ENCODE assay signal across 8 mouse cellular contexts in genomic region chr5:52782523-52783250, GRCm38 (mm10). TPM values are rescaled to one million over a fixed set of nuclear protein-coding genes. Genes with fewer than 3 reads are reported as not detected.
DNase-seq lines count a peak whose midpoint lies in the region; ATAC-seq lines count a peak whose summit lies in the region.

No protein-coding gene starts in this region.

- 5% methylated on average over 37 of the region's 37 CpGs for WGBS in intestine, embryonic 14.5 days

- peak overlapping the region; percentile 52 for H3K9ac ChIP-seq in intestine, embryonic 14.5 days (ENCODE audit: low read length)

- 0 out of 2 replicates have a peak, but pooled peaks cover 12% of the 10 kb centered on the region for H3K36me3 ChIP-seq in intestine, embryonic 14.5 days (ENCODE audit: control insufficient read depth, insufficient read depth, low read length)

- H3K9me3 ChIP-seq in intestine, embryonic 14.5 days (ENCODE audit: control insufficient read depth, low read length) = no peaks in the 10 kb centered on the region

- intact Hi-C loops in left cerebral cortex, postnatal 14 days (cut with DNase I) = no loop called here

- peak overlapping the region; percentile 67 for H3K4me3 ChIP-seq in intestine, embryonic 14.5 days (ENCODE audit: low read depth, low read length)

- ATAC-seq in intestine, embryonic 14.5 days (replicated peaks; ENCODE audit: low FRiP score, low TSS enrichment, low read depth) = peak; percentile 92

- no peaks in the 10 kb centered on the region; the same call in 1 of the 2 replicates for H3K4me1 ChIP-seq in intestine, embryonic 14.5 days (replicated peaks; ENCODE audit: control insufficient read depth, insufficient read depth, low read length)

- peak overlapping the region; percentile 72 for H3K4me2 ChIP-seq in intestine, embryonic 14.5 days (ENCODE audit: low read length)

- H3K27me3 ChIP-seq in intestine, embryonic 14.5 days (replicated peaks; ENCODE audit: control insufficient read depth, insufficient read depth, low read length) = no peaks in the 10 kb centered on the region

- DNase-seq in adrenal gland, adult 18-20 months (ENCODE audit: low spot score in 2 of 2) = peak; percentile 79 to 84
- DNase-seq in embryo, embryonic 11 days = peak; percentile 94
- DNase-seq in gastrocnemius, postnatal 25 days = peak; percentile 74
- DNase-seq in intestine, embryonic 14.5 days (ENCODE audit: low spot score) = peak; percentile 96
- peak; percentile 87 to 88 for DNase-seq in left cerebral cortex, postnatal 14 days (ENCODE audit: low spot score in 2 of 2)
- DNase-seq in mesoderm, embryonic 11.5 days (ENCODE audit: low read depth, low spot score) = peak; percentile 90
- peak; percentile 81 to 85 for DNase-seq in right cerebral cortex, postnatal 36 days (ENCODE audit: low spot score in 2 of 2)
- peak; percentile 87 for DNase-seq in yolk sac, embryonic 10.5 days (ENCODE audit: low spot score)

- peak overlapping the region; percentile 54; the same call in 1 of the 2 replicates for H3K27ac ChIP-seq in intestine, embryonic 14.5 days (ENCODE audit: low read depth)

RNA-seq across cellular contexts. Expression of gene Zcchc4, which starts 7.5 kb away (rescaled TPM):
- total RNA-seq in adrenal gland, adult 18-20 months (2021) = 1 to 10 TPM; 7.6 to 9.4 TPM
- 1 to 10 TPM; 3.6 to 5.5 TPM for total RNA-seq in gastrocnemius, postnatal 25 days (2021)
- 13.6 and 17.6 TPM in 2 replicates for polyA plus RNA-seq in intestine, embryonic 14.5 days (2014; fragmentation: Nextera tagmentation; extraction: Ambion mirVana)
- 1 to 10 TPM; 8.1 to 8.2 TPM for total RNA-seq in left cerebral cortex, postnatal 14 days (2021)

RNA-seq across cellular contexts. Expression of gene Pi4k2b, which starts 41.3 kb away (rescaled TPM):
- total RNA-seq in adrenal gland, adult 18-20 months (2021) = 10 to 100 TPM; 10.5 to 13.9 TPM
- 1 to 10 TPM; 1.9 to 2.2 TPM for total RNA-seq in gastrocnemius, postnatal 25 days (2021)
- polyA plus RNA-seq in intestine, embryonic 14.5 days (2014; fragmentation: Nextera tagmentation; extraction: Ambion mirVana) = 18.8 and 21.5 TPM in 2 replicates
- 1 to 10 TPM; 1.5 to 2.0 TPM for total RNA-seq in left cerebral cortex, postnatal 14 days (2021)

RNA-seq across cellular contexts. Expression of gene Anapc4, which starts 51.1 kb away (rescaled TPM):
- 10 to 100 TPM; 43.7 to 50.2 TPM for total RNA-seq in adrenal gland, adult 18-20 months (2021)
- 10 to 100 TPM; 28.6 to 30.3 TPM for total RNA-seq in gastrocnemius, postnatal 25 days (2021)
- 92.1 and 102 TPM in 2 replicates for polyA plus RNA-seq in intestine, embryonic 14.5 days (2014; fragmentation: Nextera tagmentation; extraction: Ambion mirVana)
- 10 to 100 TPM; 70.0 to 71.4 TPM for total RNA-seq in left cerebral cortex, postnatal 14 days (2021)

Comparison
In these comparisons a context has a peak if more than half of its experiments do, and no peak if none do; other contexts are left out.
1. Peak in every context shown above with its lines: DNase-seq, ATAC-seq, H3K4me3 ChIP-seq and H3K27ac ChIP-seq.